In the genomic region with DNA sequence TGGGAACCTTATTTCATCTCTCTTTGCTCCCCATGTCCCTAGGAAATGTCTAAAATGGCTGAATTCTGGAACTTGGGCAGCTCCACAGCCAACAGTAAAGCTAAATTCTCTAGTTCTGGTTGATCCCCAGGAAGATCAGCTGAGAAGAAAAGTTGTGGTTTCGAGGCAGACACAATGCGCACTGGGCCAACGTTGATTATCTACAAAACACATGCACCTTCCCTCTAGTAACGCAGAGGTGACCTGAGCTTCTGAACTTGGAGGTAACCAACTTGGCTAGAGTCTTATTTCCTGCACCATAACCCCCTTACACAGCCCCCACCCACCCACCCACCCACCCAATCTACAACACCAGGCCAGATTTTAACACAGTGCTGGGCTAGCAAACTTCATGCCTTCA, we compare ENCODE assay signal across 23 mouse cellular contexts. TPM values are rescaled to one million over a fixed set of nuclear protein-coding genes. Genes with fewer than 3 reads are reported as not detected.
A peak's percentile ranks its signal among the peaks of the same experiment; 100 is the strongest.
DNase-seq lines count a peak whose midpoint lies in the region; ATAC-seq and TF ChIP-seq lines count a peak whose summit lies in the region.
"Had no signal": no experiment of that assay in that cellular context is flagged by ENCODE, and none has a peak within 500 bp of the region (broad histone marks: within the 10 kb centered on the region; RNA-seq: fewer than 3 reads in every experiment).

No protein-coding gene starts in this region.

- TF ChIP-seq RAD21 in MEL (IDR thresholded peaks at IDR 0.05; ENCODE audit: low read depth, low read length): no peak

- peak overlapping the region; percentile 68 for H3K27ac ChIP-seq in MEL (ENCODE audit: control insufficient read depth, low read depth, low read length)
- no peak overlapping the region for H3K27ac ChIP-seq in hindbrain, embryonic 11.5 days (ENCODE audit: low read depth, low read length)

- no peak overlapping the region for H3K4me3 ChIP-seq in MEL (ENCODE audit: control insufficient read depth in 1 of 2, insufficient read depth in 1 of 2, low read depth in 2 of 2, low read length in 2 of 2)
- no peak overlapping the region for H3K4me3 ChIP-seq in hindbrain, embryonic 11.5 days (ENCODE audit: low read depth, low read length)

- no peak for ATAC-seq in hindbrain, embryonic 11.5 days (ENCODE audit: low FRiP score)
- ATAC-seq: activated CD4-positive, CD25-positive, alpha-beta regulatory T cell, adult 4 months; CD4-positive, CD25-positive, alpha-beta regulatory T cell, adult 4 months; Patski had no signal

- peaks cover 3% of the 10 kb centered on the region; the same call in 1 of the 2 replicates for H3K79me2 ChIP-seq in MEL (ENCODE audit: control insufficient read depth, insufficient read depth, low read length, poor library complexity)

- TF ChIP-seq EP300 in MEL (IDR thresholded peaks at IDR 0.05; ENCODE audit: low read depth in 1 of 2, low read length in 2 of 2): peak; percentile 44 to 57; a peak in 2 of 4 replicates

- WGBS in hindbrain, embryonic 11.5 days: 97% methylated on average over 4 of the region's 4 CpGs

- no peaks in the 10 kb centered on the region for H3K27me3 ChIP-seq in MEL (ENCODE audit: control insufficient read depth in 1 of 2, insufficient read depth in 2 of 2, low read length in 2 of 2)
- no peaks in the 10 kb centered on the region for H3K27me3 ChIP-seq in hindbrain, embryonic 11.5 days (ENCODE audit: control insufficient read depth, insufficient read depth, low read length)
- H3K27me3 ChIP-seq: CH12.LX, Patski had no signal

- H3K36me3 ChIP-seq in MEL (ENCODE audit: control insufficient read depth in 1 of 2, insufficient read depth in 2 of 2, low read length in 2 of 2): peaks cover 0 to 40% of the 10 kb centered on the region in 2 experiments; a peak in 2 of 4 replicates
- H3K36me3 ChIP-seq in hindbrain, embryonic 11.5 days (ENCODE audit: control insufficient read depth, insufficient read depth, low read length): no peaks in the 10 kb centered on the region
- H3K36me3 ChIP-seq: G1E had no signal

- no peak for TF ChIP-seq POLR2A in MEL (IDR thresholded peaks at IDR 0.05; ENCODE audit: control insufficient read depth in 1 of 2, insufficient read depth in 1 of 2, low read depth in 1 of 2, low read length in 2 of 2, poor library complexity in 1 of 2)

- no peak for TF ChIP-seq CTCF in MEL (IDR thresholded peaks at IDR 0.05 in 2 of 3, conservative IDR thresholded peaks at IDR 0.05 in 1 of 3; ENCODE audit: control insufficient read depth in 1 of 3, insufficient read depth in 1 of 3, low read depth in 2 of 3, low read length in 3 of 3, poor library complexity in 1 of 3, severe bottlenecking in 1 of 3)

- peak; percentile 56 for DNase-seq in heart, adult 11 months
- no peak for DNase-seq in heart, adult 8-10 months (ENCODE audit: low spot score)
- peak; percentile 66 for DNase-seq in MEL (ENCODE audit: low read depth, low spot score)
- peak; percentile 26 for DNase-seq in MEL-GATA-1-ER (ENCODE audit: extremely low read depth, low read depth)
- no peak for DNase-seq in hindbrain, embryonic 11.5 days (ENCODE audit: low spot score)
- no peak for DNase-seq in cerebellum, adult 18-20 months
- DNase-seq: adrenal gland, adult 2 months; adrenal gland, adult 8-10 months; adrenal gland, postnatal 10 days; adrenal gland, postnatal 14 days; adrenal gland, postnatal 25 days; adrenal gland, postnatal 36 days; B cell, adult 2 months; cerebellum, adult 11 months; cerebellum, adult 11-12 months; cerebellum, adult 2 months; cerebellum, adult 8-10 months; cerebellum, adult 9-10 months had no signal

- no peaks in the 10 kb centered on the region for H3K9me3 ChIP-seq in MEL (replicated peaks; ENCODE audit: insufficient read depth, low read length)
- no peaks in the 10 kb centered on the region for H3K9me3 ChIP-seq in hindbrain, embryonic 11.5 days (ENCODE audit: control insufficient read depth, low read length)
- H3K9me3 ChIP-seq: G1E had no signal

- H3K4me1 ChIP-seq in MEL (ENCODE audit: control insufficient read depth in 1 of 2, insufficient read depth in 2 of 2, low read length in 2 of 2): peaks cover 30 to 31% of the 10 kb centered on the region in 2 experiments
- no peaks in the 10 kb centered on the region for H3K4me1 ChIP-seq in hindbrain, embryonic 11.5 days (replicated peaks; ENCODE audit: control insufficient read depth, insufficient read depth, low read length)

- no peak overlapping the region for H3K4me2 ChIP-seq in hindbrain, embryonic 11.5 days (replicated peaks; ENCODE audit: low read depth, low read length)

- H3K9ac ChIP-seq in MEL (ENCODE audit: control insufficient read depth, low read depth, low read length, poor library complexity, severe bottlenecking): no peak overlapping the region
- H3K9ac ChIP-seq in hindbrain, embryonic 11.5 days (ENCODE audit: low read depth, low read length): no peak overlapping the region

TF ChIP-seq in MEL, 35 proteins besides CTCF, POLR2A, EP300 and RAD21:
- TF ChIP-seq JUND (IDR thresholded peaks at IDR 0.05; ENCODE audit: low read depth, low read length) (no peak), MYB (IDR thresholded peaks at IDR 0.05; ENCODE audit: low read depth, low read length) (no peak), NRF1 (IDR thresholded peaks at IDR 0.05; ENCODE audit: insufficient read depth, low read depth, low read length, poor library complexity, severe bottlenecking) (no peak), TBP (IDR thresholded peaks at IDR 0.05; ENCODE audit: low read depth, low read length) (no peak), GATA1 (IDR thresholded peaks at IDR 0.05; ENCODE audit: low read depth, low read length) (peak; percentile 36; the same call in 1 of the 2 replicates), TCF12 (IDR thresholded peaks at IDR 0.05; ENCODE audit: low read depth, low read length) (peak; percentile 59), HCFC1 (IDR thresholded peaks at IDR 0.05; ENCODE audit: low read depth, low read length) (no peak), ETS1 (IDR thresholded peaks at IDR 0.05; ENCODE audit: low read depth, low read length) (peak; percentile 42; the same call in 1 of the 2 replicates), MAZ (IDR thresholded peaks at IDR 0.05; ENCODE audit: low read depth, low read length) (no peak), KAT2A (conservative IDR thresholded peaks at IDR 0.05; ENCODE audit: low read depth, low read length) (no peak), MAX (IDR thresholded peaks at IDR 0.05; ENCODE audit: low read length) (no peak), BHLHE40 (IDR thresholded peaks at IDR 0.05; ENCODE audit: borderline replicate concordance, low read depth, low read length) (no peak), SIN3A (IDR thresholded peaks at IDR 0.05; ENCODE audit: low read length) (no peak), ELF1 (IDR thresholded peaks at IDR 0.05; ENCODE audit: low read depth, low read length) (no peak), MEF2A (IDR thresholded peaks at IDR 0.05; ENCODE audit: extremely low read depth, insufficient replicate concordance, low read depth, low read length, poor library complexity, severe bottlenecking) (no peak), GABPA (IDR thresholded peaks at IDR 0.05; ENCODE audit: low read depth, low read length) (no peak), TAL1 (IDR thresholded peaks at IDR 0.05; ENCODE audit: low read length) (peak; percentile 48), UBTF (IDR thresholded peaks at IDR 0.05; ENCODE audit: borderline replicate concordance, insufficient read depth, low read depth, low read length) (no peak), RCOR1 (IDR thresholded peaks at IDR 0.05; ENCODE audit: low read depth, low read length) (no peak), CHD2 (IDR thresholded peaks at IDR 0.05; ENCODE audit: low read length) (no peak), ZKSCAN1 (IDR thresholded peaks at IDR 0.05; ENCODE audit: low read depth, low read length) (no peak), SMC3 (IDR thresholded peaks at IDR 0.05; ENCODE audit: low read depth, low read length) (no peak), MYC (IDR thresholded peaks at IDR 0.05; ENCODE audit: low read depth, low read length) (no peak), MXI1 (IDR thresholded peaks at IDR 0.05; ENCODE audit: low read depth, low read length) (no peak), USF2 (IDR thresholded peaks at IDR 0.05; ENCODE audit: borderline replicate concordance in 1 of 2, insufficient read depth in 1 of 2, low read depth in 1 of 2, low read length in 2 of 2) (no peak)

RNA-seq across cellular contexts. Expression of gene Rapgef2, which starts 55.6 kb away (rescaled TPM):
- 10 to 100 TPM; 28.3 to 34.8 (median 32.0) TPM for total RNA-seq in heart, adult 8-10 months (2022)
- 4.2 and 4.3 TPM in 2 replicates for total RNA-seq in MEL (2012; rRNA removed)
- 1 to 10 TPM in 1 of 2 experiments, not detected in 1; 4.6 TPM for polyA plus RNA-seq in MEL (2012; ENCODE audit: insufficient read depth in 1 of 2, insufficient read length in 2 of 2, low read depth in 1 of 2, low replicate concordance in 2 of 2, missing spikeins in 1 of 2)
- polyA plus RNA-seq in hindbrain, embryonic 11.5 days (2014; fragmentation: Nextera tagmentation; extraction: Ambion mirVana): 6.7 and 8.1 TPM in 2 replicates

Comparison
In these comparisons a context has a peak if more than half of its experiments do, and no peak if none do; other contexts are left out.
1. DNase-seq: peak in heart, adult 11 months (single experiment), MEL (single experiment) and MEL-GATA-1-ER (single experiment); none in heart, adult 8-10 months (single experiment), hindbrain, embryonic 11.5 days (single experiment) and cerebellum, adult 18-20 months (0 of 2).